Mouse (Mus musculus) frontal cortex, postnatal 36 days (tissue): ENCODE measurements at regions not wholly inside any gene's neighbourhood (a gene's known extent, or its start where the extent isn't known, plus 50 kb on each side); places are given as distances from the start of the nearest gene placed in this dataset.

Experiments used
- DNase-seq, 2 experiments: peaks; one replicate each; pipeline ENCODE4 v3.0.0; 2022; ENCODE audit warnings: low spot score in 2 of 2

DNA sequence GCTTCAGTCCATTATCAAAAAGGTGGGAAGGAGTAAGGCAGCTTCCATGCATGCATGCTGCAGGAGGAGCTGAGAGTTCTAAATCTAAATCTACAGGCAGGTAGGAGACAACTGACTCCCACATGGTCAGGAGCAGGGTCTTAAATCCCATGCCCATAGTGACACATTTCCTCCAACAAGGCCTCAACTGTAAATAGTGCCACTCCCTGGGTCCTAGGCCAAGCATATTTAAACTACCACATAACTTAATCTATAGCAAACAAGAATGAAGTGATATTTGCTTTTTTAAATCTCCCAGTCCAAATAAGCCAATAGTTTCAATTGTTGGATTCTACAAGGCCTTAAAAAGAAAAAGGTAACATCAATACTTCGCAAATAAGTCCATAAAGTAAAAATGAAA lies 1345.4 kb upstream of the Dsel start:
- DNase-seq: no peak

- DNase-seq: no peak
Observed at GRCm38 (mm10) chr1:113204019-113204418, 1339.3 kb upstream of the Dsel start.

DNA sequence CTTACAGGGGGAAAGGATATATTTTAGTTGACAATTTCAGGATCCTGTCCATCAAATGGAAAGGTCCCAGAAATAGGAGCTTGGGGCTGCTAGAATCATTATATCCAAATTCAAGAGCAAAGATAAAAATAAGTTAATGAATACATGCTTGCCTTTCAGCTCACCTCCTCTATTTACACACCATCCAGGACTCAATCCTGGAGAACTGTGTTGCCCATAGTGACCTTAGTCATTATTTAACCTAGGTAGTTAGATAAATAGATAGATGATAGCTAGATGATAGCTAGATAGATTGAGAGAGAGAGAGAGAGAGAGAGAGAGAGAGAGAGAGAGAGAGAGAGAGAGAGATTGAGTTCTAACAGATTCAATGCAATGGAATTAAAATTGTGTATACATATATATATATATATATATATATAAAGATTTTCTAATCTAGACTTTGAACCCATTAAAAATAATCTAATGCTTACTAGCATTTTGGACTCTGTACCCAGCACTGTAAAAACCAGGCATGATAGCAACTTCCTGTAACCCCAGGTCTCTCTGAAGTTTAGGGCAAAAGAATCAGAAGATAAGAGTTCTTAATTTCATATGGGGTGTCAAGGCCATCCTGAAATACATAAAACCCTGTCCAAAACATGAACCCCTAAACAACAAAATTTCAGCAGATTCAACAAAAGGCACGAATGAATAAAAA lies 1329.5 kb upstream of the Dsel start:
- no peak for DNase-seq

GRCm38 (mm10) chr1:113163173-113163572 lies 1298.5 kb upstream of the Dsel start:
- no peak for DNase-seq
